Mouse (Mus musculus) v-Abl transformed pro-B cells (cell line): ENCODE data around the gene Rtraf.
"Not testable (repeated sequence)": the region's sequence is repeated elsewhere in the genome, so short reads cannot be mapped to it uniquely, and the experiment has no call there.

ENCODE experiments used
- in situ Hi-C, 2 experiments: fragments of 400-800 bp; cut with MboI; formaldehyde crosslinking; loops; one replicate each; pipeline ENCODE4 v1.15.1; 2025; ENCODE audit not compliant: unreplicated experiment in 2 of 2

Gene Rtraf

DNA sequence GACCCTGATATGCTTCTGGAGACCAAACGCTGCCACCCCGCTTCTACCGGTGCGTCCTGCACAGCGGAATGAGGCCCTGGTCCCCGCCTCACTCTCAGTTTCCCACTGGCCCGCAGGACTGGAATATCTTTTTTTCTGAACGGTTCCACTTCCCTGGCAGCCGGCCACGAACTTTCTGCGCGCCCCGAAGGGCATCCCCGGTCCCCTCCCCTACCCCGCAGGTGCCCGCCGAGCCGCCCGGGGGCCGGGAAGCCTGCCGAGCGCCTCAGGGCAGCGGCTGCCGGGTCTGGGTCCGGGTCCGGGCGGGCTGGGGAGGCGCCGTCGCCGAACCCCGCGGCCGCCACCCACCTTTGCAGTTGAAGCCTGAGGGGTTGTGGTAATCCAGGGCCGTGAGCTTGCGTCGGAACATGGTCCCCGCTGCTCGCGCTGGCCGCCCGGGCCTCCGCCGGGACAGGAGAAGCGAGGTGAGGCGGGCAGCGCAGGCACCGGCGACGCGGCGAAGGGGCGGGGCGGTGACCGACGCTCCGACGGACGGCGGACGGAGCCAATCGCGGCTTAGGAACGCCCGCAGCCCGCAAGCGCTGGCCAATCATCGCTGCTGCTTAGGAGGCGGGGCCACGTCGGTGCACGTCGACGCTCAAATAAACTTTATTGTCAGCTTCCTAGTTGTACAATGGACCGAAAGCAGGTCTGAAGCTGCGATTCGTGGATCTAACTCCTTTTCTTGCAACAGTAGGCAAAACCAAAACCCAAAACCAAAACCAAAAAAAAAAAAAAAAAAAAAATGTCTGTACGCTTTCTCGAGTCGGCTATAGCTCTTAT lies at the start of gene Rtraf:
Gene Rtraf (minus strand): TSS at position 504 of the 822 bp plus-strand sequence.
- in situ Hi-C loops, result no loop called here

GRCm38 (mm10) chr14:19867286-19867935 lies 43.8 kb upstream of the Rtraf start:
- in situ Hi-C loops, result no loop called here

GRCm38 (mm10) chr14:19865121-19865520 lies 41.5 kb upstream of the Rtraf start:
- in situ Hi-C loops, result not testable (repeated sequence)

GRCm38 (mm10) chr14:19861311-19862080 lies 37.9 kb upstream of the Rtraf start:
- in situ Hi-C loops, result no loop called here

DNA sequence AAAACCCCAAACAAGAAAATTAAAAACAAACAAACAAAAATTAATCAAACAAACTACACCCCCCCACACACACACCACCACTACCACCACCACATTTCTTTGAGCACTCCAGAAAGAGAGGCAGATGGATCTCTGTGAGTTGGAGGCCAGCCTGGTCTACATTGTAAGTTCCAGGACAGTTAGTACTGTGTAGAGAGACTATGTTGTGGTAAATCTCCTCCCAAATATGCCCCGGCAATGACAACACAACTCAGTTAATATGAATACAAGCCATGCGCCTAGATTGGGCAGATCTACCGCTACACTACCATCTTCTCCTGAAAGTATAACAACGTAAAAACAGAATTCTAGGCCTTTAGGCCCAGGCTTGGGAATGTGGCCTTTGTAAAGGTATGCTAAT lies 36.7 kb upstream of the Rtraf start:
- in situ Hi-C loops, result no loop called here

DNA sequence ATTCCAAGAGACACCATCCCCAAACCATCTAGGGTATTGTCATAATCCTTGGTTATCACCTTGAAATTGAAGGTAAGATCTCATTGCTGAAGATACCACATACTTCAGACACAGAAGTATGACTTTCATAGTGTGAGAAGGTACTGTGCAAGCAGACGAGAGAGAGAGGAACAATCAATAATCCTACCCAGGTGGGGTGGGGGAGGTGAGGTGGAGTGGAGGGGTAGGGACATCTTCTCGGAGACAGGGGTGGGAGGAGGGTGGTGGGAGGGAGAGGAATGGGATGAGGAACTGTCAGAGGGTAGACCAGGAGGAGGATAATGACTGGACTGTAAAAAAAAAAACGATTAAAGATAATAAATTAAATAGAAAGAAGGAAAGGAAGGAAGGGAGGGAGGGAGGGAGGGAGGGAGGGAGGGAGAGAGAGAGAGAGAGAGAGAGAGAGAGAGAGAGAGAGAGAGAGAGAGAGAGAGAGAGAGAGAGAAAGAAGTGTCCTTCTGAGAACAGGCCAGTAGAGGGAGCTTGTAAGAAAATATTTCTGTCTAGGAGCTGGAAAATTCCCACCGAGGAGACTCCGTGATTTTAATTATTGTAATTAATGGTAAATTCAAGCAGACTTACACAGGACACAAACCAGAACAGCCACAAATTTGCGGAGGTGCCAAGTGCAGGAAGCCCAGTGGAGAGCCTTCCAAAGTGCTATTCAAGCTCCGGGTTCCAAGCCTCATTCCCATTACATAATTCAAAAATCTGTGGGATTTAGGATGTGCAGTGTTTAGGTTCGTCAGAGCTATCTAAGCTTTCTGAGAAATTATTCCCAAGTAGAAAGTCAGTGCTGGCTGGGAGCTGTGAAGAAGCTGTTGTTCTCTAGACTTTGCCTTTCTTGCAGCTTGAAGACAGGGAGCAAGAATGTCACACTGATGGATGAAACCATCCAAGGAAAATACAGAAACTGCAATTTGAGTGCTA lies 35.5 kb upstream of the Rtraf start:
- in situ Hi-C loops, result no loop called here

DNA sequence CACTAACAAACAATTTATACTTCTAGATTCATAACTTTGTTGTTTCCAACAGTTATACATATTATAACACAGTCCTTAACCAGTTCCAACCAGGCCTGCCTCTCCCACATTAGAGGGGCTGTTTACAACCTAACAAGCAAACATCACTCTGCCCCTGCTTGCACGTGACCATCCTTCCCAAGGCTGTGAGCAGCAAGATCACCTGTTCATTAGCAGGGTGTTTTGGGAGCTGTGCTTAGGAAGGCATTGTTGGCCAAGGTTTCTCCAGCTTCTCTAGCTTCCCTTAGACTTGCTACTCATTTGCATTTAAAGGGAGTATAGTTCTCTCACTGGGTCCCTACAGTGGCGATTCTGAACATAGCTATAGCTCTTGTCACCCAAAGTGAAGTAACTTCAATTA lies 34.7 kb upstream of the Rtraf start:
- in situ Hi-C loops, result no loop called here

DNA sequence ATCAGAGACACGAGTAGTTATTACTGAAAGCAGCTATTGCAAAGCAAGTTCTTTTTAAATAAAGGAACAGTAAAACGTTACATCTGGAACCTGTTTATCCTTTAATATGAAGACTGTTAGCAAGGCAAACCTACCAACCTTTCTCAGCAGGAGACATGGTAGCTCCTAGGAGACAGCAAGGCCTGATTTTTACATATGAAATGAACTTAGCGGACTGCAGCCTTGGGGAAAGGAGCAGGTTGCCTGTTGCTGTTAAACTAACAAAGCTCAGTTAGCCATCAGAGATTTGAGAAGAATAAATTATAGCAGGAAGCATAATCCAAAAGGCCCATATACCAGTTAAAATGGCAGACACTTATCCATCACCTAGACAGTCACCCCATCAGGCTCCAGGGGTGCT lies 29.8 kb upstream of the Rtraf start:
- in situ Hi-C loops, result no loop called here

DNA sequence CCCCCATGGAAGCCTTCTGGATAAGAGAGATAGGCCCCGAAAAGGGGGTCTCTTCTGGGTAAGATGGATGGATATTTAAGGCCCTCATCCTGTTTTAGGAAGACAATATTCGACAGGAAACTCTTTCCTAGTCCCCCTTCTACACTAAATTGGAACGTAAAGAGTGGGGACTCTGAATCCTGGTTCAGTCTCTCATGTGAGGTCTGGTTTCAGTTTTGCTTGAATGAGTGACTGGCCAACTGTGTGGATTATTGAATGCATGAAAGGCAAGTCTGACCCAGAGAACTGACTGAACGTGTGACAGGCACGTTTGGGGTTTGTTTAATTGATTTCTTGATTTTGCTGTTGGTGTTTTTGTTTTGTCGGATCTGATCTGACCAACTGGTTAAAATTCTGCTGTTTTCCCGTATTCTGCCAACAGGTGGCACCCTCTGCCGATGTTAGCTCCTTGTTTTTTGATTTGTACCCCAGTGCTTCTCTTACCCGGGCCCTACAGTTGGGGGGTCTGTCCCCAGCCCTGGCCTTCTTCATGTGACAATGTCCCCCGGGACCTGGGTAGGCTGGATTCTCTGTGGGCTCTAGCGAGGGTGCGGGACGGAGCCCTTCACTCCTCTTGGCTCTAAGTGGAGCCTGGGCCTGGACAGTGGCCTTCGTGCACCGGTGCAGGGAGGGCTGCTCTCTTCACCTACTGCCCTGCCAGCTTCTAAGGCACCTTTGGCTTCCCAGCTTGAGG lies 16.1 kb upstream of the Rtraf start:
- in situ Hi-C loops, result loop anchor here (5.0 to 25.0 kb wide), 8 partner anchors 123 to 423 kb away; no protein-coding TSS in a partner anchor

DNA sequence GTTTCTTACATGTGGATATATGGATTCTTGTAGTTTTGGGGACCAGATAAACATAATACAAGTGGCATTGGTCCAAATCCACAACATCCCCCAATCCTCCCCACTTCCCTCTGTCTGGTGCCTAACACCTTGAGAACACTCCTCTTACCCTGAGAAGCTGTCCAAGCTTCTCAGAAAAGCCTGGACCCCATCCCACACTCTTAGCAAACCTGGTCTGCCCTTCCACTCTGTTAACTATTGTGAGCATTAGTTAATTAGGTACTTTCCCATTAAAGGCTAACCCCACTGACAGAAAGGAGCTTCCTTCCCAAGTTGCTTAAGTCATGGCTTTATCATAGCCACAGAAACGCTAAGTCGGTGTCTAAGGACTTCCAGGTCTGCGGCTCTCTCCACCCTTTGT lies 12.7 kb upstream of the Rtraf start:
- in situ Hi-C loops, result loop anchor here (5.0 to 25.0 kb wide), 5 partner anchors 124 to 419 kb away; no protein-coding TSS in a partner anchor

- in situ Hi-C loops, result loop anchor here in 1 of 2 experiments (25.0 kb wide), 1 partner anchor 137 kb away; no protein-coding TSS in a partner anchor
These were observed 1.9 kb upstream of the Rtraf start for GRCm38 (mm10) chr14:19825481-19825880.

DNA sequence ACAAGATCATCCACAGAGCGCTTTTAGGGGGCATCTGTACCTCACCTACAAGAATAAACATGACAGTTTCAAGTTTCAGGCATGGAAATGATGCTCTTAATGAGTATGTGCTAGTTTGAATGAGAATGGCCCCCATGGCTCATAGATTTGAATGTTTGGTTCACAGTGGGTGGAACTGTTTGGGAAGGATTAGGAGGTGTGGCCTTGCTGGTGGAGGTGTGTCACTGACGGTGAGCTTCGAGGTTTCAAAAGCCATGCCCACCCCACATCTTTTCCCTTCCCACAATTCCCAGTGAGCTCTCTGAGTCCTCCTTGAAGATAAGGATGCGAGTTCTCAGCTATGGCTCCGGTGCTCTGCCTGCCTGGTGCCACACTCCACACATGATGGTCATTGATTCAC lies 1.9 kb downstream of the Rtraf start:
- in situ Hi-C loops, result no loop called here

DNA sequence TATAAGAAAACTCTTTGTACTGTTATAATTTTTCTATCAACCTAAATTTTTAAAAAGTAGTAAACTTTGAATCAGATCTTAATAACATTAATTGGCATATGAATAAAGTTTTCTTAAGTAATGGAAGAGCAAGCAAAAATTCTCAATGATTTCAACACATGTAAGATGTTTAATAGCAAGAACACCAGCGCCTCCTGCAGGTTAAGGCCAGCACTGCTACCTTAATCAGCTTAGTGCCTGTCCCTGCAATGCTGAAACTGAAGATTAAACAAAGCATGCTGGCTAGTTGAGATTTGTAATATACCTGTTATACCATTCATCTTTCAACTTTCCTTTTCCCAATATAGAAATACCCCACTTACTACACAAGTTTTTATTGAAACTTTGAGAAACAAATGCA lies 5.7 kb downstream of the Rtraf start:
- in situ Hi-C loops, result no loop called here

- in situ Hi-C loops, result no loop called here
These were observed 10.6 kb downstream of the Rtraf start for GRCm38 (mm10) chr14:19813061-19813460.

GRCm38 (mm10) chr14:19809934-19810333 lies 13.7 kb downstream of the Rtraf start:
- in situ Hi-C loops, result no loop called here

DNA sequence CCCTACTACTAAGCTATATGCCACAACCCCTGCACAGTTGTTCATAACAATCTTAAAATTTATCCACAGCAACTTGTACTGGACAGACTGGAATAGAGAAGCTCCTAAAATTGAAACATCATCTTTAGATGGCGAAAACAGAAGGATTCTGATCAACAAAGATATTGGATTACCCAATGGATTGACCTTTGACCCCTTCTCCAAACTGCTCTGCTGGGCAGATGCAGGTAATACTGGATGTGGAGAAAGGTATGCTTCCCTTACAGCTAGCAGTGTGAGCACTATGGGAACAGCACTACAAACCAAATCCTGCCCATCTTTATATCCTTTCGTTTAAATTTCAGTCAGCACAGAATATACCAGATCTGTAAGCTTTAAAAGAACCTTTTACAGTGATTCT lies 15.8 kb downstream of the Rtraf start:
- in situ Hi-C loops, result no loop called here

DNA sequence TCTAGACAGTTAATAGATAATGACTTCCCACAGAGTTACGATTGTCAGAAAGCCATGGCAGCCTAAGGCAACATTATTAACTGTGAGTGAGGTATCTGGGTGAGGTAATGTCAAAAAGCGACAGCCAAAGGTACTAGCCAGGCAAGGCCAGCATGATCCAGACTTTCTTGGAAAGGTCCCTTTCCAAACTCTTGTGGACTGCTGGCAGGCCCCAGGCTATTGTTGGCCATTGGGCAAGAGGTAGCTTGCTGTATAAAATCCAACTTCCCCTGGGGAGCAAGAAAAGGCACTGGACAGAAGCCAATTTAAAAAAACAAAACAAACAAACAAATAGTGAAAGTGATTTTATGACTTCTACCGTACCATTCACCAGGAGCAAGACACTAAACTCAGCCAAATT lies 16.3 kb downstream of the Rtraf start:
- in situ Hi-C loops, result no loop called here

DNA sequence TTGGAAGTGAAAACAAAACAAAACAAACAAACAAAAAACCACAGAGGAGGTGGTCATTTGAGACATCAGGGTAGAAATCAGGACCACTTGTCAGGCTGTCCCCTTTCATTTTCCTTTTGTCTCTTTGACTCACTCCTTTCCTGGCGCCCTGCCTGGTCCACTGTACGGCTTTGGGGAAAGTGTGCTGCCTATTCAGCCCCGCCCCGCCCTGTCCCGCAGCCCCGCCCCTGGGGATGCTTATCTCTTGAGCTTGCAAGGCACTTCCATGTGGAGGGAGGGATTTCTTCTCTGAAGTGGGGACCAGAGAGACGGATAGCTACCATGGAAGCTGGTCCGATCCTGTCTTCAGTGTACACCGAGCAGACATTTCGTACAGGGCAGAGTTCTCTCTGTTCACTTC lies 20.0 kb downstream of the Rtraf start:
- in situ Hi-C loops, result no loop called here

GRCm38 (mm10) chr14:19803222-19803621 lies 20.4 kb downstream of the Rtraf start:
- in situ Hi-C loops, result no loop called here
